Mouse (Mus musculus): ENCODE measurements around the gene Tctn1.

- TF ChIP-seq CTCF (IDR thresholded peaks at IDR 0.05; ENCODE audit: low read depth, low read length): no peak
- TF ChIP-seq GATA1 (IDR thresholded peaks at IDR 0.05; ENCODE audit: borderline replicate concordance, low read length): no peak
- no peak for TF ChIP-seq GATA2 (IDR thresholded peaks at IDR 0.05; ENCODE audit: borderline replicate concordance, low read depth, low read length)
These were observed 50.4 kb downstream of the Tctn1 start for GRCm38 (mm10) chr5:122213861-122214260.
